Mouse (Mus musculus) intestine, postnatal 0 days (tissue): ENCODE data around the gene Ankrd22. TPM values are rescaled to one million over a fixed set of nuclear protein-coding genes. Genes with fewer than 3 reads are reported as not detected.
A peak's percentile ranks its signal among the peaks of the same experiment; 100 is the strongest.

ENCODE experiments used
- ATAC-seq: fragments of 200-750 bp; cut with Nextera tagmentation; 2 replicates; pipeline ENCODE4 v1.8.0; 2017; ENCODE audit warnings: mild to moderate bottlenecking, moderate TSS enrichment, moderate library complexity
- H3K27ac ChIP-seq: fragments of 300-500 bp; sonication (generic); 2 replicates; pipeline ENCODE4 v1.5.1; 2014; ENCODE audit warnings: mild to moderate bottlenecking, low read depth, low read length, moderate library complexity
- H3K27me3 ChIP-seq: fragments of 300-500 bp; sonication (generic); replicated peaks from 2 replicates; pipeline ENCODE4 v1.6.1; 2014; ENCODE audit warnings: low read length, mixed read lengths; ENCODE audit not compliant: control insufficient read depth, insufficient read depth
- H3K36me3 ChIP-seq: fragments of 300-500 bp; sonication (generic); 2 replicates; pipeline ENCODE4 v1.6.1; 2014; ENCODE audit warnings: mild to moderate bottlenecking, moderate library complexity; ENCODE audit not compliant: control insufficient read depth, insufficient read depth
- H3K4me1 ChIP-seq: fragments of 300-500 bp; sonication (generic); replicated peaks from 2 replicates; pipeline ENCODE4 v1.6.1; 2014; ENCODE audit warnings: antibody characterized with exemption, low read length, mixed read lengths; ENCODE audit not compliant: control insufficient read depth, insufficient read depth
- H3K4me2 ChIP-seq: fragments of 300-500 bp; sonication (generic); replicated peaks from 2 replicates; pipeline ENCODE4 v1.6.1; 2014; ENCODE audit warnings: low read depth, mild to moderate bottlenecking, moderate library complexity
- H3K4me3 ChIP-seq: fragments of 300-500 bp; sonication (generic); 2 replicates; pipeline ENCODE4 v1.5.1; 2014; ENCODE audit warnings: low read depth, low read length
- H3K9ac ChIP-seq: fragments of 300-500 bp; sonication (generic); 2 replicates; pipeline ENCODE4 v1.6.1; 2014; ENCODE audit warnings: mild to moderate bottlenecking, low read depth, low read length
- H3K9me3 ChIP-seq: fragments of 300-500 bp; sonication (generic); 2 replicates; pipeline ENCODE4 v1.6.1; 2016; ENCODE audit warnings: mixed run types; ENCODE audit not compliant: control insufficient read depth
- CTCF ChIP-seq: sonication (generic); IDR thresholded peaks from 2 replicates; pipeline ENCODE4 v1.5.1; 2016; ENCODE audit warnings: low read depth, mild to moderate bottlenecking, control low read depth, antibody characterized with exemption, moderate library complexity
- WGBS: fragments of 180-500 bp; shearing (Covaris S2); extraction: QIAGEN DNeasy Blood & Tissue Kit; methylation state at CpG from one replicate; pipeline ENCODE4 v1.1.7; 2014; 5-methylcytosine and 5-hydroxymethylcytosine counted together
- polyA plus RNA-seq: library from polyadenylated mRNA; unstranded; fragments of >200 nt; fragmentation: Nextera tagmentation; extraction: Ambion mirVana; gene quantifications from 2 replicates; pipeline ENCODE4 v1.2.1, GENCODE M21; 2015

Gene Ankrd22
- 3.0 TPM in 2 replicates for polyA plus RNA-seq

GRCm38 (mm10) chr19:34165891-34166290 is at the start of gene Ankrd22:
Ankrd22 (minus strand) TSS chr19:34166053.
- Histone ChIP-seq H3K27ac (peak within 1 kb of the TSS; percentile 42; the same call in 1 of the 2 replicates), H3K36me3 (no peaks in the 10 kb centered on the region), H3K4me3 (no peak within 1 kb of the TSS), H3K9me3 (no peaks in the 10 kb centered on the region), H3K9ac (no peak within 1 kb of the TSS), H3K27me3 (no peaks in the 10 kb centered on the region), H3K4me1 (no peaks in the 10 kb centered on the region), H3K4me2 (peak within 1 kb of the TSS; percentile 14; the same call in 1 of the 2 replicates)
- no peak for TF ChIP-seq CTCF
- peak; percentile 99 for ATAC-seq
- WGBS: 30% methylated on average over 5 of the region's 5 CpGs

DNA sequence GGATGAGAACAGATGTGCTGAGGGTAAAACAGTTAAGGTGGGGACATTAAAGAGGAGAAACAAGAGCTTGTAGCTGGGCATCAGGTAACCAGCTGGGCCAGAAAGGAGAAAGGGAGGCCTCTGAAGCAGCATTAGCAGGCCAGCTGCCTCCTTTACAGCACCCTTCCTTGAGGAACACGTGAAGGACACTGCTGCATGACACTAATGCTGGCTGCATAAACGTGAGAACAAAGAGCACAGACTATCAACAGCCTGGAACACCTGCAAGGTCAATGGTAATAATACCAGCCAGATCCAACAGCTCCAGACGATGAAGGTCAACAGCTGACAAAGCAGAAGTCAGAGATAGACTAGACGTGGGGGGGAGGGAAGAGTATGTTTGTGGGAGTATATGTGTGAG is 48.3 kb upstream of the Ankrd22 start:
- Histone ChIP-seq H3K27ac (peak overlapping the region; percentile 75), H3K9ac (no peak overlapping the region), H3K4me2 (no peak overlapping the region), H3K4me1 (peaks cover 10% of the 10 kb centered on the region; the same call in 1 of the 2 replicates), H3K9me3 (no peaks in the 10 kb centered on the region), H3K27me3 (no peaks in the 10 kb centered on the region), H3K36me3 (0 out of 2 replicates have a peak, but pooled peaks cover 3% of the 10 kb centered on the region), H3K4me3 (no peak overlapping the region)
- ATAC-seq: peak; percentile 86
- no peak for TF ChIP-seq CTCF
- 22% methylated on average over 4 of the region's 4 CpGs for WGBS

DNA sequence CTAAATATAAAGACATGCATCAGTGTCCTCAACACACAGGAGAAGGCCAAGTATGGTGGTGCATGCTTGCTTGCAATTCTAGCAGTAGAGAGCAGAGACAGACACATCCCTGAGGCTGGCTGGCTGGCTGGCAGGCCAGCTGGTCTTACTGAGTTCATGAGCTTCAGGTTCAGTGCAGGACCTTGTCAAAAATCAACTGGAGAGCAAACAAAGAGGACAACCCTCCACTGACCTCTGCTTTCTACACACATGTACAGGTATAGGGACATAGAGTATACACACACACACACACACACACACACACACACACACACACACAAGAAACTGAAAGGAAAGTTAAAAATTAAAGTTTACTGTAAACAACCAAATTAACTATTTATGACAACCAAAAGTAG is 47.4 kb upstream of the Ankrd22 start:
- ATAC-seq: no peak
- Histone ChIP-seq H3K27ac (peak overlapping the region; percentile 75; the same call in 1 of the 2 replicates), H3K4me2 (no peak overlapping the region), H3K9me3 (no peaks in the 10 kb centered on the region), H3K4me3 (no peak overlapping the region), H3K9ac (no peak overlapping the region), H3K4me1 (peaks cover 10% of the 10 kb centered on the region; the same call in 1 of the 2 replicates), H3K36me3 (0 out of 2 replicates have a peak, but pooled peaks cover 3% of the 10 kb centered on the region), H3K27me3 (no peaks in the 10 kb centered on the region)
- no peak for TF ChIP-seq CTCF

DNA sequence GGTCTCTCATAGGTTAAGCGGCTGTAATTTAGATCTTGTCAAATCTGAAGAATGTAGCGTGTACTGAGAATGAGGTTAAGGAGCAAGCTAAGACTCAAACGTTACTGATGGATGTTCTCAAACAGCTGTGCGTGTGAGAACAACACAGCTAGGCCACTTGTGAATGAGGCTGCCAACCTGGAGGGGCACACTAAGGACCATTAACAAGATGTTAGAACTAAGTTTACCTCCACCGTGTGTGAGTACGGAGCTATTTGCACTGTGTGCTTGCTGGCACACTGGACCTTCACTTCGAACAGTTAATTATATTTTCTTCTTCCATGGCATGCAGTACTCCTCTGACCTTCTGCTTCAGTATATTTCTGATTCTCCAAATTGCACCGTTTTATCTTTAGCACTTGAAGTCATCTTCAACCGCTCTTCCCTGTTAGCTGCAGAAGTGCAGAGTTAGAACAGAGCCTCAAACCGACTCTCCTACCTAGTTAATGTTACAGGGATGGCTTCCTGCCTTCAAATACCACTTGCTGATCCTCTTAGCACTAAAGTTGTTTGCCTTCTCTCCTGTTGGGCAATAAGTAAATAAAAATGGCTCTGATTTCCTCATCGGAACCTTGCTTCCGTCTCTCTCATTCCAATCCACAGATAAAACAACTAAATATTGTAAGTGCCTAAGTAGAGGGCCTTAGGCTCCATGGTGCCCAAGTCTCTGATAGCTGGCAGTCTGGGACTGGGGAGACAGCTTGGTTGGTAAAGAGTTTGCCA is 46.8 kb upstream of the Ankrd22 start:
- no peaks in the 10 kb centered on the region for H3K9me3 ChIP-seq
- WGBS: 52% methylated on average over 12 of the region's 12 CpGs
- no peak overlapping the region for H3K9ac ChIP-seq
- H3K4me1 ChIP-seq: peaks cover 10% of the 10 kb centered on the region; the same call in 1 of the 2 replicates
- H3K27me3 ChIP-seq: no peaks in the 10 kb centered on the region
- H3K4me3 ChIP-seq: no peak overlapping the region
- H3K36me3 ChIP-seq: 0 out of 2 replicates have a peak, but pooled peaks cover 3% of the 10 kb centered on the region
- TF ChIP-seq CTCF: no peak
- ATAC-seq: no peak
- H3K4me2 ChIP-seq: peak overlapping the region; percentile 39; the same call in 1 of the 2 replicates
- peak overlapping the region; percentile 35; the same call in 1 of the 2 replicates for H3K27ac ChIP-seq

GRCm38 (mm10) chr19:34210841-34211240 is 45.0 kb upstream of the Ankrd22 start:
- no peak for TF ChIP-seq CTCF
- peak; percentile 20 for ATAC-seq
- 26% methylated on average over 2 of the region's 2 CpGs for WGBS
- 0 out of 2 replicates have a peak, but pooled peaks cover 3% of the 10 kb centered on the region for H3K36me3 ChIP-seq
- H3K9ac ChIP-seq: no peak overlapping the region
- no peak overlapping the region for H3K4me3 ChIP-seq
- no peaks in the 10 kb centered on the region for H3K27me3 ChIP-seq
- H3K27ac ChIP-seq: peak overlapping the region; percentile 36
- H3K9me3 ChIP-seq: no peaks in the 10 kb centered on the region
- no peak overlapping the region for H3K4me2 ChIP-seq
- H3K4me1 ChIP-seq: peaks cover 10% of the 10 kb centered on the region; the same call in 1 of the 2 replicates

DNA sequence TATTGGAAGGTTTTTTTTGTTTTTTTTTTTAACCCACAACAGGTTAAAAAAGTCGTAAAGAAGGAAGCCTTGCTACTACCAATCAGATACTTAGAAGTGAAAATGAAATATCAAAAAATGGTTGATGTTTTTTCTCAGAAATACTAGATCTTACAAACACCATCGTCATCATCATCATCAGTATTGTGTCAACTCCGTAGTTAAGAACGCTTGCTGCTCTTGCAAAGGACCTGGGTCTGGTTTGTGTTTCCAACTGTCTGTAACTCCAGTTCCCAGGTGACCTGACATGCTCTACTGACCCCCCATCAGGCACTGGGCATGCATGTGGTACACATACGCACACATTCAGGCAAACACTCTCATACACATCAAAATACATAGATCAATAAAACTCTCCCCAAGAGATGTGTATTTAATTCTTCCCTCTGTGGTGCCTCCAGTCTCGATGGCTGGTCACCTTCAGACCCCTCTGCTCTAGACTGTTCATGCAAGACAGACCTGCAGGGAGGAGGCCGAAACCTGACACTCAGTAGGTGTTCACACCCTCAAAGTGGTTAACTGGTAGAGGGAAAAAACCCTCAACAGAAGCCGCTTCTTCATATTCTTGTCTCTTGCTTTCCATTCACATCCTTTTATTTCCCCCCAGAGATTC is 44.2 kb upstream of the Ankrd22 start:
- Histone ChIP-seq H3K27ac (no peak overlapping the region; the same call in 1 of the 2 replicates), H3K9ac (no peak overlapping the region), H3K4me1 (peaks cover 10% of the 10 kb centered on the region; the same call in 1 of the 2 replicates), H3K36me3 (0 out of 2 replicates have a peak, but pooled peaks cover 3% of the 10 kb centered on the region), H3K4me3 (no peak overlapping the region), H3K4me2 (no peak overlapping the region), H3K27me3 (no peaks in the 10 kb centered on the region), H3K9me3 (no peaks in the 10 kb centered on the region)
- 69% methylated on average over 8 of the region's 8 CpGs for WGBS
- ATAC-seq: no peak
- TF ChIP-seq CTCF: no peak
